Mouse (Mus musculus): ENCODE results near the gene Dennd4a.

DNA sequence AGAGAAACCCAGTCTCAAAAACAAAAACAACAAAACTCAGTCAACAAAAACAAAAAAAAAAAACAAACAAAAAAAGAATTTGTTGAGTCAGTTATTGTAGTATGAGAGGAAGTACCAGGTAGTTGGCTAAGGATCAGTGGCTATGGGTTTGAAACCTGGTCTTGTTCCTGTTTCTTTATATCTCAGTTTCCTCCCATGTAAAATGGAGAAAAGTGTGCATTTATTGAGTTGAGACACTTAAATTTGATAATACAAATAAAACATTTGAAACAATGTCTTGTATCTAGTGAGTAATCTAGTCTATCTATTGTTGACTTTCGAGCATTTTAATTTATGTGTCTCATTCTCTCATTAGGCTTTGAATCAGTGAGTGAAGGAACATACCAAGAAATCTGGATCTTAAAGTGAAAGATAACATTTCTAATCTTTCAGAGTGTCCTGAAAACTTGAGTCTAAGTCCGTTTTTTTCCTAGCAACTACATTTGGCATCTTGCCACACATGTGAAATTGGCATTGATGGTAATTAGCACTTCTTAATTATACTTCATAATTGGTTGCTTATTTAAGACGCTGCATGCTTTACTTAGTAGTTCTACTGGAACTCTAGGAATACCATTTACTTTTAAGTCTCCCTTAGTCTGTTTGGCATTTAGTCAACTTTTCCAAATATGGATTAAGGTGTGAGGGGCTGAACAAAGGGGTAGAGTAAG, 9.1 kb downstream of the Dennd4a start:
- TF ChIP-seq CTCF (IDR thresholded peaks at IDR 0.05; ENCODE audit: low read depth) (no peak), EP300 (IDR thresholded peaks at IDR 0.05; ENCODE audit: low read depth) (no peak)

All from liver, postnatal 0 days (tissue).